Mouse (Mus musculus): Measurements from ENCODE around the gene Fto. TPM values are rescaled to one million over a fixed set of nuclear protein-coding genes. Genes with fewer than 3 reads are reported as not detected.

The Fto gene
- polyA plus RNA-seq, 1 experiment = 11.9 TPM

DNA sequence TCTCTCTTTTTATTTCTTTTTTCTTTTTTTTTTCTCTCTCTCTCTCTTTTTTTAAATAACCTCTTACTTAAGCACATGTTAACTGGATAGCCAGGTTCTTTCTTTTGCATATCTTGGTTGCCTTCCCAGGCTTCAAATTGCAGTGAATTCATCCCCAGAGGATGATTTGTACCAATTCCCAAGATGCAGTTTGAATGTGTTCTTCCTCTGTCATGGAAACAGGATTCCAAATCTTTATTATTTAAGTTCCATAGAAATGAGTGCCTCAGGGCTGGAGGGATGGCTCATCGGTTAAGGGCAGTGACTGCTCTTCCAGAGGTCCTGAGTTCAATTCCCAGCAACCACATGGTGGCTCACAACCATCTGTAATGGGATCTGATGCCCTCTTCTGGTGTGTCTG, 236.8 kb downstream of the Fto start:
- Histone ChIP-seq H3K27me3 (ENCODE audit: control insufficient read depth, insufficient read depth, low read length) (no peaks in the 10 kb centered on the region), H3K4me3 (ENCODE audit: extremely low read depth, insufficient read depth, insufficient read length) (no peak overlapping the region), H3K4me1 (ENCODE audit: control insufficient read depth, insufficient read depth, insufficient read length) (no peaks in the 10 kb centered on the region), H3K36me3 (ENCODE audit: control insufficient read depth, insufficient read depth, low read length) (no peaks in the 10 kb centered on the region), H3K27ac (ENCODE audit: insufficient read depth, low read length) (no peak overlapping the region)
- 92% methylated on average over 1 of the region's 1 CpGs for WGBS
- TF ChIP-seq CTCF (IDR thresholded peaks at IDR 0.05; ENCODE audit: extremely low read depth, insufficient read depth, insufficient read length, insufficient replicate concordance) (no peak), POLR2A (IDR thresholded peaks at IDR 0.05; ENCODE audit: low read depth, low read length) (no peak)
- DNase-seq (ENCODE audit: low read depth in 1 of 2, low spot score in 2 of 2) = no peak

GRCm38 (mm10) chr8:91551166-91551765, 237.9 kb downstream of the Fto start:
- no peak overlapping the region for H3K4me3 ChIP-seq (ENCODE audit: extremely low read depth, insufficient read depth, insufficient read length)
- no peak overlapping the region for H3K27ac ChIP-seq (ENCODE audit: insufficient read depth, low read length)
- H3K27me3 ChIP-seq (ENCODE audit: control insufficient read depth, insufficient read depth, low read length) = no peaks in the 10 kb centered on the region
- no peak for DNase-seq (ENCODE audit: low read depth in 1 of 2, low spot score in 2 of 2)
- no peak for TF ChIP-seq POLR2A (IDR thresholded peaks at IDR 0.05; ENCODE audit: low read depth, low read length)
- no peak for TF ChIP-seq CTCF (IDR thresholded peaks at IDR 0.05; ENCODE audit: extremely low read depth, insufficient read depth, insufficient read length, insufficient replicate concordance)
- 90% methylated on average over 9 of the region's 9 CpGs for WGBS
- H3K4me1 ChIP-seq (ENCODE audit: control insufficient read depth, insufficient read depth, insufficient read length) = no peaks in the 10 kb centered on the region
- H3K36me3 ChIP-seq (ENCODE audit: control insufficient read depth, insufficient read depth, low read length) = no peaks in the 10 kb centered on the region

GRCm38 (mm10) chr8:91551775-91552538, 238.6 kb downstream of the Fto start:
- Histone ChIP-seq H3K36me3 (ENCODE audit: control insufficient read depth, insufficient read depth, low read length) (no peaks in the 10 kb centered on the region), H3K27me3 (ENCODE audit: control insufficient read depth, insufficient read depth, low read length) (no peaks in the 10 kb centered on the region), H3K27ac (ENCODE audit: insufficient read depth, low read length) (no peak overlapping the region), H3K4me3 (ENCODE audit: extremely low read depth, insufficient read depth, insufficient read length) (no peak overlapping the region), H3K4me1 (ENCODE audit: control insufficient read depth, insufficient read depth, insufficient read length) (no peaks in the 10 kb centered on the region)
- TF ChIP-seq POLR2A (IDR thresholded peaks at IDR 0.05; ENCODE audit: low read depth, low read length) (no peak), CTCF (IDR thresholded peaks at IDR 0.05; ENCODE audit: extremely low read depth, insufficient read depth, insufficient read length, insufficient replicate concordance) (no peak)
- 91% methylated on average over 10 of the region's 10 CpGs for WGBS
- no peak for DNase-seq (ENCODE audit: low read depth in 1 of 2, low spot score in 2 of 2)

GRCm38 (mm10) chr8:91552635-91553034, 239.3 kb downstream of the Fto start:
- Histone ChIP-seq H3K27ac (ENCODE audit: insufficient read depth, low read length) (no peak overlapping the region), H3K27me3 (ENCODE audit: control insufficient read depth, insufficient read depth, low read length) (no peaks in the 10 kb centered on the region), H3K4me3 (ENCODE audit: extremely low read depth, insufficient read depth, insufficient read length) (no peak overlapping the region), H3K4me1 (ENCODE audit: control insufficient read depth, insufficient read depth, insufficient read length) (no peaks in the 10 kb centered on the region), H3K36me3 (ENCODE audit: control insufficient read depth, insufficient read depth, low read length) (no peaks in the 10 kb centered on the region)
- WGBS = 94% methylated on average over 11 of the region's 11 CpGs
- TF ChIP-seq POLR2A (IDR thresholded peaks at IDR 0.05; ENCODE audit: low read depth, low read length) (no peak), CTCF (IDR thresholded peaks at IDR 0.05; ENCODE audit: extremely low read depth, insufficient read depth, insufficient read length, insufficient replicate concordance) (no peak)
- DNase-seq (ENCODE audit: low read depth in 1 of 2, low spot score in 2 of 2) = no peak

DNA sequence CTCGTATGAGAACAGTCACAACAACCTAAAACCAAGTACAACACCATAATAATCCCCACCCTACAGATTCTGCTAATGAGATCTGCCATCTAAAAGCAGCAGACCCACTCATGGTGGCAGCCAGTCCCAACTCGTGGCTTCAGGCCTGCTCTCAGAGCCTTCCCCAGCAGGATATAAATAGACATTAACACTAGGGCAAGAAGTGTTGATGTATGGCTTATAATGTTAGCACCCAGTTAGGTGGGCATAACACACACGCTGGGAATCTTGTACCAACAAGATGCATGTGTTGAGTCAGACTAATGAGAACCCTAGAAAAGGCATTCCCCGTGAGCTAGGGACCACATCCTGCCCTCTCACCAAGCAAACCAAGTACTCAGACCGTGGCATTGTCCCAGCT, 240.1 kb downstream of the Fto start:
- WGBS = 80% methylated on average over 5 of the region's 5 CpGs
- H3K36me3 ChIP-seq (ENCODE audit: control insufficient read depth, insufficient read depth, low read length) = no peaks in the 10 kb centered on the region
- TF ChIP-seq CTCF (IDR thresholded peaks at IDR 0.05; ENCODE audit: extremely low read depth, insufficient read depth, insufficient read length, insufficient replicate concordance) (no peak), POLR2A (IDR thresholded peaks at IDR 0.05; ENCODE audit: low read depth, low read length) (no peak)

GRCm38 (mm10) chr8:91557041-91557587, 243.8 kb downstream of the Fto start:
- TF ChIP-seq CTCF (IDR thresholded peaks at IDR 0.05; ENCODE audit: extremely low read depth, insufficient read depth, insufficient read length, insufficient replicate concordance) (no peak), POLR2A (IDR thresholded peaks at IDR 0.05; ENCODE audit: low read depth, low read length) (no peak)
- H3K4me3 ChIP-seq (ENCODE audit: extremely low read depth, insufficient read depth, insufficient read length) = no peak overlapping the region
- WGBS = 90% methylated on average over 5 of the region's 5 CpGs
- no peak for DNase-seq (ENCODE audit: low read depth in 1 of 2, low spot score in 2 of 2)
- no peaks in the 10 kb centered on the region for H3K27me3 ChIP-seq (ENCODE audit: control insufficient read depth, insufficient read depth, low read length)
- no peaks in the 10 kb centered on the region for H3K4me1 ChIP-seq (ENCODE audit: control insufficient read depth, insufficient read depth, insufficient read length)
- H3K27ac ChIP-seq (ENCODE audit: insufficient read depth, low read length) = no peak overlapping the region
- H3K36me3 ChIP-seq (ENCODE audit: control insufficient read depth, insufficient read depth, low read length) = no peaks in the 10 kb centered on the region; the same call in 1 of the 2 replicates

More for the DNA sequence above, 240.1 kb downstream of the Fto start:
- H3K4me3 ChIP-seq (ENCODE audit: extremely low read depth, insufficient read depth, insufficient read length) = no peak overlapping the region
- H3K27ac ChIP-seq (ENCODE audit: insufficient read depth, low read length) = no peak overlapping the region
- H3K27me3 ChIP-seq (ENCODE audit: control insufficient read depth, insufficient read depth, low read length) = no peaks in the 10 kb centered on the region
- DNase-seq (ENCODE audit: low read depth in 1 of 2, low spot score in 2 of 2) = no peak
- no peaks in the 10 kb centered on the region for H3K4me1 ChIP-seq (ENCODE audit: control insufficient read depth, insufficient read depth, insufficient read length)
